Mouse (Mus musculus) liver, adult 2 months (tissue): ENCODE measurements around the gene Fam210b.

Experiments used
- CTCF ChIP-seq: fragments of 200-500 bp; IDR thresholded peaks from 2 replicates; pipeline ENCODE4 v1.5.1; 2011; ENCODE audit warnings: low read depth, low read length, control low read depth
- POLR2A ChIP-seq: fragments of 200-500 bp; IDR thresholded peaks from 2 replicates; pipeline ENCODE4 v1.6.1; 2011; ENCODE audit warnings: low read length, control low read depth; ENCODE audit not compliant: insufficient read depth; ENCODE audit errors: extremely low read depth

GRCm38 (mm10) chr2:172394671-172395070, 49.3 kb downstream of the Fam210b start:
- TF ChIP-seq POLR2A = no peak
- no peak for TF ChIP-seq CTCF
